Mouse (Mus musculus): Measurements from ENCODE around the gene Slc35a3. TPM values are rescaled to one million over a fixed set of nuclear protein-coding genes. Genes with fewer than 3 reads are reported as not detected.

Slc35a3 gene
- polyA plus RNA-seq, 1 experiment, result 4.5 TPM

- Histone ChIP-seq H3K36me3 (replicated peaks; ENCODE audit: low read length) (no peaks in the 10 kb centered on the region), H3K27me3 (replicated peaks) (no peaks in the 10 kb centered on the region), H3K4me3 (replicated peaks) (no peak overlapping the region)
These were observed 14.2 kb upstream of the Slc35a3 start for GRCm38 (mm10) chr3:116726807-116727206.

GRCm38 (mm10) chr3:116723496-116724481 is 11.2 kb upstream of the Slc35a3 start:
- Histone ChIP-seq H3K36me3 (replicated peaks; ENCODE audit: low read length) (no peaks in the 10 kb centered on the region), H3K4me3 (replicated peaks) (no peak overlapping the region), H3K4me1 (peaks cover 13% of the 10 kb centered on the region), H3K27me3 (replicated peaks) (no peaks in the 10 kb centered on the region), H3K9me3 (no peaks in the 10 kb centered on the region)
- TF ChIP-seq GATA1 (IDR thresholded peaks at IDR 0.05; ENCODE audit: borderline replicate concordance, low read length) (no peak), FLI1 (IDR thresholded peaks at IDR 0.05; ENCODE audit: low read length) (no peak)

More at GRCm38 (mm10) chr3:116726807-116727206, 14.2 kb upstream of the Slc35a3 start:
- Histone ChIP-seq H3K4me1 (peaks cover 26% of the 10 kb centered on the region), H3K9me3 (no peaks in the 10 kb centered on the region)
- TF ChIP-seq FLI1 (IDR thresholded peaks at IDR 0.05; ENCODE audit: low read length), result no peak
- no peak for TF ChIP-seq GATA1 (IDR thresholded peaks at IDR 0.05; ENCODE audit: borderline replicate concordance, low read length)

- TF ChIP-seq FLI1 (IDR thresholded peaks at IDR 0.05; ENCODE audit: low read length) (no peak), GATA1 (IDR thresholded peaks at IDR 0.05; ENCODE audit: borderline replicate concordance, low read length) (no peak)
- Histone ChIP-seq H3K4me3 (replicated peaks) (no peak overlapping the region), H3K4me1 (peaks cover 13% of the 10 kb centered on the region), H3K27me3 (replicated peaks) (no peaks in the 10 kb centered on the region), H3K36me3 (replicated peaks; ENCODE audit: low read length) (no peaks in the 10 kb centered on the region), H3K9me3 (no peaks in the 10 kb centered on the region)
These were observed 10.3 kb upstream of the Slc35a3 start for GRCm38 (mm10) chr3:116722980-116723379.

- H3K4me3 ChIP-seq (replicated peaks), result no peak overlapping the region
- H3K27me3 ChIP-seq (replicated peaks), result no peaks in the 10 kb centered on the region
- TF ChIP-seq FLI1 (IDR thresholded peaks at IDR 0.05; ENCODE audit: low read length), result no peak
- TF ChIP-seq GATA1 (IDR thresholded peaks at IDR 0.05; ENCODE audit: borderline replicate concordance, low read length), result no peak
- H3K4me1 ChIP-seq, result peaks cover 21% of the 10 kb centered on the region
- peaks cover 3% of the 10 kb centered on the region for H3K36me3 ChIP-seq (replicated peaks; ENCODE audit: low read length)
- peaks cover 5% of the 10 kb centered on the region for H3K9me3 ChIP-seq
These were observed 6.3 kb upstream of the Slc35a3 start for GRCm38 (mm10) chr3:116718951-116719350.

- Histone ChIP-seq H3K4me3 (replicated peaks) (peak overlapping the region; percentile 99), H3K9me3 (peaks cover 5% of the 10 kb centered on the region), H3K36me3 (replicated peaks; ENCODE audit: low read length) (peaks cover 3% of the 10 kb centered on the region), H3K4me1 (peaks cover 57% of the 10 kb centered on the region), H3K27me3 (replicated peaks) (no peaks in the 10 kb centered on the region)
- no peak for TF ChIP-seq GATA1 (IDR thresholded peaks at IDR 0.05; ENCODE audit: borderline replicate concordance, low read length)
- no peak for TF ChIP-seq FLI1 (IDR thresholded peaks at IDR 0.05; ENCODE audit: low read length)
These were observed 400 bp upstream of the Slc35a3 start for GRCm38 (mm10) chr3:116713031-116713430.

GRCm38 (mm10) chr3:116711624-116712435 is 801 bp downstream of the Slc35a3 start:
- H3K4me3 ChIP-seq (replicated peaks), result peak overlapping the region; percentile 99
- H3K9me3 ChIP-seq, result no peaks in the 10 kb centered on the region
- H3K27me3 ChIP-seq (replicated peaks), result no peaks in the 10 kb centered on the region
- H3K4me1 ChIP-seq, result peaks cover 55% of the 10 kb centered on the region
- TF ChIP-seq GATA1 (IDR thresholded peaks at IDR 0.05; ENCODE audit: borderline replicate concordance, low read length) (no peak), FLI1 (IDR thresholded peaks at IDR 0.05; ENCODE audit: low read length) (no peak)
- H3K36me3 ChIP-seq (replicated peaks; ENCODE audit: low read length), result peaks cover 3% of the 10 kb centered on the region

GRCm38 (mm10) chr3:116710941-116711340 is 1.7 kb downstream of the Slc35a3 start:
- Histone ChIP-seq H3K4me3 (replicated peaks) (peak overlapping the region; percentile 99), H3K36me3 (replicated peaks; ENCODE audit: low read length) (peaks cover 6% of the 10 kb centered on the region), H3K27me3 (replicated peaks) (no peaks in the 10 kb centered on the region), H3K4me1 (peaks cover 50% of the 10 kb centered on the region), H3K9me3 (no peaks in the 10 kb centered on the region)
- TF ChIP-seq FLI1 (IDR thresholded peaks at IDR 0.05; ENCODE audit: low read length) (no peak), GATA1 (IDR thresholded peaks at IDR 0.05; ENCODE audit: borderline replicate concordance, low read length) (no peak)

GRCm38 (mm10) chr3:116705637-116706204 is 6.9 kb downstream of the Slc35a3 start:
- no peak overlapping the region for H3K4me3 ChIP-seq (replicated peaks)
- TF ChIP-seq FLI1 (IDR thresholded peaks at IDR 0.05; ENCODE audit: low read length) (no peak), GATA1 (IDR thresholded peaks at IDR 0.05; ENCODE audit: borderline replicate concordance, low read length) (no peak)
- peaks cover 23% of the 10 kb centered on the region for H3K36me3 ChIP-seq (replicated peaks; ENCODE audit: low read length)
- H3K4me1 ChIP-seq, result peaks cover 47% of the 10 kb centered on the region
- H3K9me3 ChIP-seq, result no peaks in the 10 kb centered on the region
- H3K27me3 ChIP-seq (replicated peaks), result no peaks in the 10 kb centered on the region

- H3K27me3 ChIP-seq (replicated peaks), result no peaks in the 10 kb centered on the region
- H3K9me3 ChIP-seq, result no peaks in the 10 kb centered on the region
- H3K36me3 ChIP-seq (replicated peaks; ENCODE audit: low read length), result peaks cover 26% of the 10 kb centered on the region
- no peak overlapping the region for H3K4me3 ChIP-seq (replicated peaks)
- TF ChIP-seq GATA1 (IDR thresholded peaks at IDR 0.05; ENCODE audit: borderline replicate concordance, low read length), result no peak
- no peak for TF ChIP-seq FLI1 (IDR thresholded peaks at IDR 0.05; ENCODE audit: low read length)
- H3K4me1 ChIP-seq, result peaks cover 38% of the 10 kb centered on the region
These were observed 8.8 kb downstream of the Slc35a3 start for GRCm38 (mm10) chr3:116703835-116704234.
